Mouse (Mus musculus): ENCODE data around the gene Nfya. TPM values are rescaled to one million over a fixed set of nuclear protein-coding genes. Genes with fewer than 3 reads are reported as not detected.

Gene Nfya
- polyA plus RNA-seq, 1 experiment from 2014 or later = 86.8 TPM

GRCm38 (mm10) chr17:48436487-48436886 lies 26.8 kb upstream of the Nfya start:
- Histone ChIP-seq H3K79me2 (ENCODE audit: inconsistent target) (no peaks in the 10 kb centered on the region), H3K36me3 (ENCODE audit: inconsistent target) (no peaks in the 10 kb centered on the region), H3K27ac (no peak overlapping the region), H3K4me3 (ENCODE audit: inconsistent target) (no peak overlapping the region)
- 100% methylated on average over 1 of the region's 1 CpGs for WGBS (ENCODE audit: missing documents)

GRCm38 (mm10) chr17:48434479-48434878 lies 24.8 kb upstream of the Nfya start:
- 96% methylated on average over 5 of the region's 5 CpGs for WGBS (ENCODE audit: missing documents)
- H3K79me2 ChIP-seq (ENCODE audit: inconsistent target) = no peaks in the 10 kb centered on the region
- H3K27ac ChIP-seq = no peak overlapping the region
- no peaks in the 10 kb centered on the region for H3K36me3 ChIP-seq (ENCODE audit: inconsistent target)
- H3K4me3 ChIP-seq (ENCODE audit: inconsistent target) = no peak overlapping the region

DNA sequence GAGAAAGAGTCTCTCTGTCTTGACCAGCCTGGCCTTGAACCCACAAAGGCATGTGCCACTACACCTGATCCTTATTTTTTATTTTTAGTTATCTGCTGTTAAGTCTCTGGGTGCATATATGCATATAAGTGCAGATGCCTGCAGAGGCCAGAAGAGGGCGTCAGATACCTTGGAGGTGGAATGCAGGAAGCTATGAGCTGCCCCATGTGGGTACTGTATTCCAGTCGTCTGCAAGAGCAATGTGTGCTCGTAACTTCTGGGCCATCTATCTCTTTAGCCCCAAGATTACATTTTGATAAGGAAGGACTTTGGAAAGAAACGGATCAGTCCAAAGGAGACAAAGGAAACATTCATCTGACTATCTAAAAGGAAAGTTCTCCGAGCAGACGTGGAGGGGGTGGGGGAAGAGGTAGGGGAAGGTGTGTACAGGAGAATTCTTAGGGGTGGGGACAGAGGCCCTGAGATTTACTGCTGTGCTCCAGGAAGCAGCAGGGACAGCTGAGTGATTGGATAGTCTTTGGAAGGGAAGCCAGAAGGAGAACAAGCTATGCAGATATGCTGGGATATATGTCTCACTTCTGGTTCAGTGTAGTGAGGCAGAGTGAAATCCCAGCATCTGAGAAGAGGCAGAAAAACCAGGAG lies 24.1 kb upstream of the Nfya start:
- Histone ChIP-seq H3K79me2 (ENCODE audit: inconsistent target) (no peaks in the 10 kb centered on the region), H3K27ac (no peak overlapping the region), H3K36me3 (ENCODE audit: inconsistent target) (no peaks in the 10 kb centered on the region), H3K4me3 (ENCODE audit: inconsistent target) (no peak overlapping the region)
- WGBS (ENCODE audit: missing documents) = 89% methylated on average over 6 of the region's 6 CpGs

DNA sequence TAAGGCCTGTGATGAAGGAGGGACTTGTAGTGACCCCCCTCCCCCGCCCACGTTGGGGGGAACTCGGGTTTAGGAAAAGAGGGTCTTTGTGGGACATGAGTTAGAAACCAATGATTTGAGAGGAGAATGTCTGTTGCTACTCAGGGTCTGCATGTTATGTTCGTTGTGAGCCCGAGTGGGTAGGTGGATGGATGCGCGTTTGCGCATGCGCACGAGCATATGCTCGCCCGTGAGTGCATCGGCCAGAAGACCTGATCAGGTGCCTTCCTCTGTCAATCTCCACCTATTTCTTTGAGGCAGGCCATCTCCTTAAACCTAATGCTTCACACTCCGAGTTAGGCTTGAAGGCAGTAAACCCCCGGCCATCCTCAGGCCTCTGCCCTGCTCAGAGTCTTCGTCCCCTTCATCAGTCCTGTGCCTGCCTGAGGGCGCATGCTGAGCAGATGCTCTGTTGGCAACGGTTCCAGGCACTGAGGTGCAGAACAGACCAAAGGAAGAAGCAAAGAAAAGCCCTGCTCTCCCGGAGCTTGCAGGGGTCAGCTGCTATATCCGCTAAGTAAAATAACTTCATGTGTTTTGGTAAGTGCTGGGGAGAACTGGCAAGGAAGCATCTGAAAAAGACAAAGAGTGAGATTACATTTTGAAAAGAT lies 23.4 kb upstream of the Nfya start:
- WGBS (ENCODE audit: missing documents) = 91% methylated on average over 20 of the region's 20 CpGs
- no peak overlapping the region for H3K27ac ChIP-seq
- no peak overlapping the region for H3K4me3 ChIP-seq (ENCODE audit: inconsistent target)
- H3K79me2 ChIP-seq (ENCODE audit: inconsistent target) = no peaks in the 10 kb centered on the region
- H3K36me3 ChIP-seq (ENCODE audit: inconsistent target) = no peaks in the 10 kb centered on the region

GRCm38 (mm10) chr17:48432158-48432980 lies 22.7 kb upstream of the Nfya start, which contains the start of gene Apobec2:
Gene Apobec2, minus strand, starts transcription at chr17:48432930.
- 86% methylated on average over 16 of the region's 16 CpGs for WGBS (ENCODE audit: missing documents)
- no peak within 1 kb of the TSS for H3K4me3 ChIP-seq (ENCODE audit: inconsistent target)

GRCm38 (mm10) chr17:48431054-48431453 lies 21.3 kb upstream of the Nfya start:
- 81% methylated on average over 5 of the region's 5 CpGs for WGBS (ENCODE audit: missing documents)
- H3K27ac ChIP-seq = no peak overlapping the region
- H3K36me3 ChIP-seq (ENCODE audit: inconsistent target) = no peaks in the 10 kb centered on the region
- no peaks in the 10 kb centered on the region for H3K79me2 ChIP-seq (ENCODE audit: inconsistent target)
- no peak overlapping the region for H3K4me3 ChIP-seq (ENCODE audit: inconsistent target)

More at GRCm38 (mm10) chr17:48432158-48432980, 22.7 kb upstream of the Nfya start, which contains the start of gene Apobec2:
- Histone ChIP-seq H3K27ac (no peak within 1 kb of the TSS), H3K36me3 (ENCODE audit: inconsistent target) (no peaks in the 10 kb centered on the region), H3K79me2 (ENCODE audit: inconsistent target) (no peaks in the 10 kb centered on the region)

GRCm38 (mm10) chr17:48430394-48430793 lies 20.7 kb upstream of the Nfya start:
- WGBS (ENCODE audit: missing documents) = 55% methylated on average over 5 of the region's 5 CpGs
- Histone ChIP-seq H3K27ac (no peak overlapping the region), H3K79me2 (ENCODE audit: inconsistent target) (no peaks in the 10 kb centered on the region)

DNA sequence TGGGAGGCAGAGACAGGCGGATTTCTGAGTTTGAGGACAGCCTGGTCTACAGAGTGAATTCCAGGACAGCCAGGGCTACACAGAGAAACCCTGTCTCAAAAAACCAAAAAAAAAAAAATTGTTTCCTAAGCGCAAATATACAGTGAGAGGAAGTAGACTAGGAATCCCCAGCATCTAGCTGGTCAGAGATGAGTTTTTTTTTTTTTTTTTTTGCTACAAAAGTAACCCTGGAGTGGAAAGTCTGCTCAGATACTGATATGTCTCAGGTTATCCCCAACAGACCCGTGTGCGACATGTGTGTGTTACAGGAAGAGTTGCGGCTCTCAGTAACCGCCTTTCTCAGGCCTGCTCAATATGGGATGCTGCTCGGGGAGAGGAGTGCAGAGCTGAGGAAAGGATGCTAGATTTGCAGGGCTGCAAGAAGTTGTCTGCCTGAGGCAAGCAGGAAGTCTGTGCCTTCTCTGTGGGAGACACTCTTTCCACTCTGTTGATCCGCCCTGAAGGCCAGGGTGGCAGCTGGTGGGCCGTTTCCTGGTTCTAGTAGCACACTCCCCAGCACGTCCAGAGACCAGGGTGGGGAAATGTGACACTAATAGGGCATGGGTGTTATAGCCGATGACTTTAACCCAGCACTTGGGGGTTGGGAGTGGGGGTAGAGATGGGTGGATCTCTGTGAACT lies 18.3 kb upstream of the Nfya start:
- no peak overlapping the region for H3K27ac ChIP-seq
- no peak overlapping the region for H3K4me3 ChIP-seq (ENCODE audit: inconsistent target)
- no peaks in the 10 kb centered on the region for H3K36me3 ChIP-seq (ENCODE audit: inconsistent target)
- 47% methylated on average over 11 of the region's 11 CpGs for WGBS (ENCODE audit: missing documents)
- H3K79me2 ChIP-seq (ENCODE audit: inconsistent target) = no peaks in the 10 kb centered on the region

More at GRCm38 (mm10) chr17:48430394-48430793, 20.7 kb upstream of the Nfya start:
- Histone ChIP-seq H3K4me3 (ENCODE audit: inconsistent target) (no peak overlapping the region), H3K36me3 (ENCODE audit: inconsistent target) (no peaks in the 10 kb centered on the region)

- Histone ChIP-seq H3K4me3 (ENCODE audit: inconsistent target) (no peak overlapping the region), H3K27ac (no peak overlapping the region), H3K79me2 (ENCODE audit: inconsistent target) (no peaks in the 10 kb centered on the region), H3K36me3 (ENCODE audit: inconsistent target) (no peaks in the 10 kb centered on the region)
- 52% methylated on average over 12 of the region's 13 CpGs for WGBS (ENCODE audit: missing documents)
These were observed 17.5 kb upstream of the Nfya start for GRCm38 (mm10) chr17:48426991-48427750.

- WGBS (ENCODE audit: missing documents) = 18% methylated on average over 9 of the region's 9 CpGs
- H3K27ac ChIP-seq = no peak overlapping the region
- H3K4me3 ChIP-seq (ENCODE audit: inconsistent target) = no peak overlapping the region
These were observed 16.3 kb upstream of the Nfya start for GRCm38 (mm10) chr17:48425823-48426612.

GRCm38 (mm10) chr17:48424237-48424636 lies 14.5 kb upstream of the Nfya start:
- Histone ChIP-seq H3K79me2 (ENCODE audit: inconsistent target) (no peaks in the 10 kb centered on the region), H3K4me3 (ENCODE audit: inconsistent target) (no peak overlapping the region), H3K36me3 (ENCODE audit: inconsistent target) (no peaks in the 10 kb centered on the region), H3K27ac (no peak overlapping the region)
- 97% methylated on average over 9 of the region's 9 CpGs for WGBS (ENCODE audit: missing documents)

More at GRCm38 (mm10) chr17:48425823-48426612, 16.3 kb upstream of the Nfya start:
- H3K36me3 ChIP-seq (ENCODE audit: inconsistent target) = no peaks in the 10 kb centered on the region
- no peaks in the 10 kb centered on the region for H3K79me2 ChIP-seq (ENCODE audit: inconsistent target)

DNA sequence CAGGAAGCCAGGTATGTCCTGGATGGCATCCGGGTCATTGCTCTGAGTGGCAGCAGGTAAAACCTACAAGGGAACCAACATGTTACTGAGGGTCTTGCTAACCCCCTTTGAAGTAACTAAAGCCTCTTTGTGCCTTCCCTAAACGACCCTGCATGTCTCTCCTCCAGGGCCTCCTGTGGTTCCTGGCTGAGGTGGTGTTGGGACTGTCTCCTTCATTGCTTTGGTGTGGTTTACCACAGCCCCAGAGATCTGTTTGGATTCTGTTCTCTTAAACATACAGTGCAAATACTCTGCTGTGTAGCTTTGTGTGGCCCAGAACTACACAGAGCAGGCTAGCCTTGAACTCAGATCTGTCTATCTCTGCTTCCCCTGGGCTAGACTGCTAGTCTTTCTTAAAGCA lies 9.9 kb upstream of the Nfya start:
- Histone ChIP-seq H3K27ac (no peak overlapping the region), H3K79me2 (ENCODE audit: inconsistent target) (no peaks in the 10 kb centered on the region), H3K4me3 (ENCODE audit: inconsistent target) (no peak overlapping the region), H3K36me3 (ENCODE audit: inconsistent target) (peaks cover 13% of the 10 kb centered on the region)
- 61% methylated on average over 2 of the region's 2 CpGs for WGBS (ENCODE audit: missing documents)

GRCm38 (mm10) chr17:48418781-48419180 lies 9.1 kb upstream of the Nfya start:
- WGBS (ENCODE audit: missing documents) = 70% methylated on average over 1 of the region's 1 CpGs
- no peak overlapping the region for H3K27ac ChIP-seq
- peaks cover 19% of the 10 kb centered on the region for H3K36me3 ChIP-seq (ENCODE audit: inconsistent target)
- H3K4me3 ChIP-seq (ENCODE audit: inconsistent target) = no peak overlapping the region; the same call in 1 of the 2 replicates
- H3K79me2 ChIP-seq (ENCODE audit: inconsistent target) = no peaks in the 10 kb centered on the region
